Mouse (Mus musculus): ENCODE measurements around the gene Pi4kb.
A peak's percentile ranks its signal among the peaks of the same experiment; 100 is the strongest.

Gene Pi4kb

DNA sequence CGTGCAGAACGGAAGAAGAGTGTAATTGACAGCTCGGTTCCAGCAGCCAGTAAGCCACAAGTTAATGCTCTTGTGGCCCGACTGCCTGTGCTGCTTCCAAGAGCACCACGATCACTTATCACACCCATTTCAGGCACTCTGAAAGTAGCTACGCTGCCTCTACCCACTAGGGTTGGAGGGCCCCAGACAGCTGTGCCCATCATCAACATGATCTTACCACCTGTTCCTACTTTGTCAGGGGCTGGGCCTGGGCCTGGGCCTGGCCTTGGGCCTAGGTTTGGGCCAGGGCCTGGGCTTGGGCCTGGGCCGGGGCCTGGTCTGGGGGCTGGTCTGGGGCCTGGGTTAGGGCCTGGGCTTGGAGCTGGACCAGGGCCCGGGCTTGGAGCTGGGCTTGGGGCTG, 16.2 kb upstream of the Pi4kb start:
- peak in 1 of 2 experiments; percentile 18 for DNase-seq

GRCm38 (mm10) chr3:94959871-94960270, 14.7 kb upstream of the Pi4kb start:
- DNase-seq, result no peak

DNA sequence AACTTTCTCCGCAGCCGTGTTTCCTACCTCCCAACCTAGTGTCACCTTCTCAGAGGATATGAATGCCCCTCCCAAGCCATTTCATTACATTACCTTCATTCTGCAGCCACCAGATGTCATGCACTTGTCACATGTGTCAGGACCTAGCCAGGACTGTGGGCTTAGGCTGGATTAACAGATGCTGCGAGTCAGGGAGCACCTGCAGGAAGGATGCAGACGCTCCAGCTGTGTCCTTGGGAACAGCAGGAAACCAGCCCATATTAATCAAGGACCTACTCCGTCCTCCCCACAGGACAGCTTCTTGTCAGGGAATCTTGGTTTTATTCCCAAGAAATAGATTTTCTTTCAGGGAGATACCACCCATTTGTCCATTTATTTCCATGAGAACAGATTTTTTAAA, 14.2 kb upstream of the Pi4kb start:
- no peak for DNase-seq

DNA sequence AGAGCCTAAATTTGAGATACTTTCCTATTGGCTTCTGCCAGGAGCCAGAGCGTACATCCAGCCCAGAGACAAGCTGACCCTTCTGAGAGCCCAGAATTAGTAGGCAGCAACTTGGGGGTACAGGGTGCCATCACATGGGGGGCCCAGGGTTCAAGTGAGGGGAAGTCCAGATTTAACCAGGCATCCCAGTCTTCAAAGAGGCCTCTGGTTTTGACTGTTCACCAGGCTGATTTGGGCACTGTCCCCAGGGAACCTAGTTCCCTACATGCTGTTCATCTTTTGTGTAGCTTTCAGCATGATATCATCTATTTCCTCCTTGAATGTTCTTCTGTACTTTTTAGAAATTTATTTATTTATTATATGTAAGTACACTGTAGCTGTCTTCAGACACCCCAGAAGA, 9.5 kb upstream of the Pi4kb start:
- DNase-seq, result no peak

GRCm38 (mm10) chr3:94965878-94966277, 8.7 kb upstream of the Pi4kb start:
- no peak for DNase-seq

DNA sequence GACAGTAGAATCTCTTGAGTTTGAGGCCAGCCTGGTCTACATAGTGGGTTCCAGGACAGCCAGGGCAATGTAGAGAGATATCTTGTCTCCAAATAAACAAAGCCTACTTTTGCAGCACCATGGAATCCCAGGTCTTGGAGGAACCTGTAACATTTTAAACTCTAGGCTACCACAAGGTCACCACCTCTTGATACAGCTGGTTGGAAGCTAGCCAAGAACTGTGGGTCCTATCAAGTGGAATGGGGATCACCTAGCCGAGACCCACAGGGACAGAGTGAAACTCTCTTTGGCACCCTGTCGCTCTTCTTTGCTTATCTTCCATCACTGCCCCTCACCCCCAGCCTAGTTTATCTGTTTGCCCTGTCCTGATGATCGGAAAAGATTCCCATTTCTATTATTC, 2.0 kb upstream of the Pi4kb start:
- no peak for DNase-seq

DNA sequence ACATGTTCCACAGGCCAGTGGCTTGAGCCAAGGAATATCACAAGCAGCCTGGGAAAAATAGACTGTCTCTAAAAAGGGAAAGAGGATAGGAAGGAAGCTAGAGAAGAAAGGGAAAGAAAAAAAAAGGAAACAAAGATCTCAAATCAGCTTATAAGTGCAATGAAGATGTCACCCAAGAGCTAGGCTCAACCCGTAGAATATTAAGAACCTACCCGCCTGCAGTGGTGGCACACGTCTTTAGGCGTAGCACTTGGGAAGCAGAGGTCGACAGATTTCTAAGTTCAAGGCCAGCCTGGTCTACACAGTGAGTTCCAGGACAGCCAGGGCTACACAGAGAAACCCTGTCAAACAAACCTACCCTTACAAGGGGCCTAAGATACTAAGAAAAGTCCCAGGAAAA, 911 bp upstream of the Pi4kb start:
- DNase-seq, result no peak

DNA sequence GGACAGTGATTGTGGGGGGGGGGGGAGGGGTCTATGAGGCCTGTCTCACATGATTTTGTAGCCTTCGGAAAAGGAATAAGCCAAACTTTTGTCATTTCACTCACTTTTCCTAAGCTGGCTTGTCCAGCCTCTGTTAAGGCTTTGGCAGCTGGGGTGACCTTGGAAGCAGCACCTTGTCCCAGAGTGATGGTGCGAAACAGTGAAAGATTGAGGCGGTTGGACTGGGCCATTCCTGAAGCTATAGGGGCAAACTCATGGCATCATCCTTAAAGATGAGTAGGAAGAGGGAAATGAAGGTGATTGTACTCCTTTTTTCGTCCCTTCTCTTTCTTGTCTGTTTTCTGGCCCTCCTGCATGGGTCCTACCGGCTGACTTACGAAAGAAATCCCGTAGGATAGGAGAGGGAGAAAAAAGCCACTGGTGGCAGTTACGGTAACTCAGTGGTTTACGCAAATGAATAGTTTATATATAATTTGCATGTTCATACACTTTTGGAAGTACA, 454 bp upstream of the Pi4kb start:
- DNase-seq, result no peak

GRCm38 (mm10) chr3:94984312-94984711, 9.8 kb downstream of the Pi4kb start:
- DNase-seq, result no peak

- no peak for DNase-seq
These were observed 11.0 kb downstream of the Pi4kb start for GRCm38 (mm10) chr3:94985513-94985912.

DNA sequence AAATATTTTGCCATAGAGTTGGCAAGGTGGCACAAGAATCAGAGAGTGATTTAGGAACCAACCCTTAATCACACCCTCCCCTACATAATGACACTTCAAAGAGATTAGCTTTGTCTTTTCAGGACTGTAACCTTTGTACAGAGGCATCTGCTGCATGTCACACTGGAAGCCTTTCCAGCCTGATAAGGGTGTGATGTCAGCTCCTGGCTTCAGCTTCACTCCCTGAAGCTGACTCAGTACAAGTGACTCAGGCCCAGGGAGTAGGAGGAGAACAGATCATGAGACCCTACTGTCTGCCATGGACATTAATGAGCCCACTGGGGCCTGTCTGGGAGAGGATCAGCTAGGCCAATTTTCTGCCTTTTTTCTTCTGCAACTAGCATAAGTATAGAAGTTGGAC, 13.0 kb downstream of the Pi4kb start:
- DNase-seq, result no peak

DNA sequence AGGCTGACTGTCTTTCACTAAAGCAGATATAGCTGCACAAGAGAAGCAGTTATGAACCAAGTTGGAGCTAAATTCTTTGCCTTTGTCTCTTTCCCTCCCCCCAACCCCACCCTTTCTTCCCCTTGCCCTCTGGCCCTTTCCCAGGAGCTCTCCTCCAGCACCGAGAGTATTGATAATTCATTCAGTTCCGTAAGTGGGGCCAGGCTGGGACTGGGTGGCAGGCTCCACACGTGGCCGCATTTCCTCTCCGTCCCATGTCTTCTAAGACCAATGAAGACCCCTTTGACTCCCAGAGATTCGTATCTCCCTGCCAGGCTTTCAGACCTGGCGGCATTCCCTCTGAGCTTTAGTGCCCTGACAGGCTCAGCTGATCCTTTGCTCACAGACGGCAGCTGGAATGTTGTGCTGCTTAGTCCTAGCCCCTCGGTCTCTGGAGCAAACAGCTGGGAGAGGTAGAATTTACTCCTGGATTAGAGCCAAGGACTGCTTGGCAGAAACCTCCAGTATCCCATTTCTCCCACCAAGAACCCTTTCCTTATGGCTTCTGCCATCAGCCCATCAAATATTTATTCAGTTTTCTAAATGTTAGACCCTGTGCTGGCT, 14.7 kb downstream of the Pi4kb start:
- no peak for DNase-seq

- DNase-seq, result peak; percentile 93 to 98
These were observed 22.4 kb downstream of the Pi4kb start for GRCm38 (mm10) chr3:94996946-94997345.

DNA sequence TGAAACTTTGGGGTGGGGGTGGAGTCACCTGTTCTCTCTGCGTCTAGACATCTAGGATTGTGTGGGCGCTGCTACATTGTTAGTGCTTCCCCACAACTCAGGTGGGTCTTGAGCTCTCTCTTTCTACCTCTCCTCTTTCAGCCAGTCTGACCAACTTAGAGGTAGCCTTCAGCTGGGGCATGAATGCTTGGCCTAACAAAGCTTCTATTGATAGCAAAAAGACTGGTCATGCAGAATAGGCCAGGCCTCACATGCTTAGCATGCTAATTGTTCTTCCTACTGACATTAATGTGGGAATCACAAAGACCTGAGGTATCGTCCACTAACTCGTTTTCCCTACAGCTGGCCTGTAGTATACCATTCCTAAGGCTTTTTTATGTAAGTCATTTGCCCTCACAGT, 28.0 kb downstream of the Pi4kb start:
- DNase-seq, result no peak

GRCm38 (mm10) chr3:95003273-95003672, 28.7 kb downstream of the Pi4kb start:
- DNase-seq, result no peak

DNA sequence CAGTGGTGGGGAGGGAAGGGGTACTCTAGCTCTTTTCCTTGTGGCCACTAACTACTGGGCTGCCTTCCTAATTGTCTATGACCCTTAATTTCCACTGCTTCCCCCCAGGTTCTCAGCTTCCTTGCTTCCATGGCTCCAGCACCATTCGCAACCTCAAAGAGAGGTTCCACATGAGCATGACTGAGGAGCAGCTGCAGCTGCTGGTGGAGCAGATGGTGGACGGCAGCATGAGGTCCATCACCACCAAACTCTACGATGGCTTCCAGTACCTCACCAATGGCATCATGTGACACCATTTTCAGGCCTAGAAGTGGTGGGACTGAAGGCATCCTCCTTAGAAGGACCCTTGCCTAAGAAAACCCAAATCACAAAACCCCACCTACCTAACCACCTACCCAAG, 31.1 kb downstream of the Pi4kb start:
- no peak for DNase-seq

DNA sequence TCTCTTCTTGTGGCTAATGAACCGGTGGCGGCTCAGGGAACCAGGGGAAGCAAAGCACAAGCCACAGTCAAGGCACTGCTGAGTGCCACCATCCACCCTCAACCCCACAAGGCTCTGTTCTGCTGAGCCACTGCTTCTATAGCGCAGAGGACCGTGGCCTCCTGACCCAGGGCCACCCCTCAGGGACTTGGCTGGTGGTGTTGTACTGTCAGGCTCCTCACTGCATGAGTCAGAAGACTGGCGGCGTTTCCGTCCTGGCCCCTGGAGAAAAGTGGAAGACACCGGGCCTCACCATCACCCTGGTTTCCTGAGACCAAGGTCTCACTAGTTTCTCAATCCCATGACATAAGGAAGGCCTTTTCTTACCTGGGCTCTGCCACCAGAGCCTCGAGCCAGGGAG, 33.2 kb downstream of the Pi4kb start:
- no peak for DNase-seq

GRCm38 (mm10) chr3:95010396-95010795, 35.9 kb downstream of the Pi4kb start:
- DNase-seq, result peak in 1 of 2 experiments; percentile 52

GRCm38 (mm10) chr3:95012982-95013381, 38.5 kb downstream of the Pi4kb start:
- no peak for DNase-seq

- DNase-seq, result peak; percentile 79 to 88
These were observed 39.3 kb downstream of the Pi4kb start for GRCm38 (mm10) chr3:95013699-95014427.

- peak; percentile 76 to 79 for DNase-seq
These were observed 40.1 kb downstream of the Pi4kb start for GRCm38 (mm10) chr3:95014428-95015151.

- DNase-seq, result peak; percentile 100
These were observed 40.9 kb downstream of the Pi4kb start, which contains the start of gene Zfp687 for GRCm38 (mm10) chr3:95015337-95015872. Zfp687 (minus strand) TSS chr3:95015448.

GRCm38 (mm10) chr3:95015891-95016531, 41.5 kb downstream of the Pi4kb start:
- DNase-seq, result peak; percentile 98
